Mouse (Mus musculus) E14TG2a.4 (cell line): ENCODE measurements around the gene Tfip11.

Experiments
- CTCF ChIP-seq: conservative IDR thresholded peaks from 2 replicates; pipeline ENCODE4 v1.5.1; 2014; ENCODE audit warnings: low read length
- POU5F1 ChIP-seq: IDR thresholded peaks from 2 replicates; pipeline ENCODE4 v1.6.1; 2014; ENCODE audit warnings: low read length, borderline replicate concordance

- TF ChIP-seq CTCF, result no peak
- no peak for TF ChIP-seq POU5F1
Measured at GRCm38 (mm10) chr5:112384805-112385472, 58.8 kb downstream of the Tfip11 start.
